Mouse (Mus musculus) heart, adult 2 months (tissue): Measurements from ENCODE around the gene Fstl3. TPM values are rescaled to one million over a fixed set of nuclear protein-coding genes. Genes with fewer than 3 reads are reported as not detected.

Experiments used
- DNase-seq, 2 experiments: peaks; one replicate each; pipeline ENCODE4 v3.0.0; 2021
- H3K27ac ChIP-seq: fragments of 200-600 bp; 2 replicates; pipeline ENCODE4 v1.8.1; 2022
- H3K27me3 ChIP-seq: fragments of 200-500 bp; 2 replicates; pipeline ENCODE4 v1.6.1; 2012; ENCODE audit warnings: mild to moderate bottlenecking, low read length, inconsistent platforms, mixed read lengths; ENCODE audit not compliant: control insufficient read depth, insufficient read depth
- H3K36me3 ChIP-seq: fragments of 200-500 bp; 2 replicates; pipeline ENCODE4 v1.6.1; 2012; ENCODE audit warnings: low read length, inconsistent platforms; ENCODE audit not compliant: control insufficient read depth, insufficient read depth
- H3K4me1 ChIP-seq: fragments of 200-500 bp; 2 replicates; pipeline ENCODE4 v1.6.1; 2011; ENCODE audit warnings: low read length; ENCODE audit not compliant: control insufficient read depth, insufficient read depth
- H3K4me3 ChIP-seq: fragments of 200-600 bp; 2 replicates; pipeline ENCODE4 v1.8.1; 2022
- H3K79me2 ChIP-seq: fragments of 200-500 bp; replicated peaks from 2 replicates; pipeline ENCODE4 v1.6.1; 2012; ENCODE audit warnings: mild to moderate bottlenecking, inconsistent platforms, low read length, moderate library complexity, mixed read lengths; ENCODE audit not compliant: control insufficient read depth, insufficient read depth
- H3K9ac ChIP-seq: fragments of 200-500 bp; 2 replicates; pipeline ENCODE4 v1.6.1; 2012; ENCODE audit warnings: low read depth, mild to moderate bottlenecking, control low read depth, inconsistent platforms, low read length, mixed read lengths
- CTCF ChIP-seq: fragments of 200-600 bp; IDR thresholded peaks from 2 replicates; pipeline ENCODE4 v1.8.1; 2022; ENCODE audit warnings: antibody characterized with exemption, mild to moderate bottlenecking, moderate library complexity
- EP300 ChIP-seq: fragments of 200-500 bp; IDR thresholded peaks from 2 replicates; pipeline ENCODE4 v1.6.1; 2011; ENCODE audit warnings: low read depth, low read length, control low read depth; ENCODE audit not compliant: insufficient read depth
- POLR2A ChIP-seq: fragments of 200-500 bp; IDR thresholded peaks from 2 replicates; pipeline ENCODE4 v1.6.1; 2011; ENCODE audit warnings: mild to moderate bottlenecking, low read depth, low read length, control low read depth; ENCODE audit not compliant: insufficient read depth
- WGBS: fragments of 180-500 bp; shearing (Covaris S2); methylation state at CpG from one replicate; pipeline ENCODE4 v1.1.7; 2018; 5-methylcytosine and 5-hydroxymethylcytosine counted together
- intact Hi-C: fragments of 180-260 bp; cut with DNase I; formaldehyde crosslinking; loops from one replicate; pipeline ENCODE4 v1.15.1; 2025
- polyA plus RNA-seq: library from polyadenylated mRNA; depleted of rRNA; stranded (reverse); fragments of >200 nt; gene quantifications from 2 replicates; pipeline ENCODE4 v1.2.3, GENCODE M21; 2012
- total RNA-seq, 2 experiments: library from RNA; stranded (reverse); gene quantifications; 2 replicates each; pipeline ENCODE4 v1.2.3; 2021

Gene Fstl3
- total and polyA plus RNA-seq, 3 experiments, result 3.8 to 11.9 (median 4.7) TPM

- H3K27ac ChIP-seq, result no peak overlapping the region; the same call in 1 of the 2 replicates
- no peaks in the 10 kb centered on the region for H3K36me3 ChIP-seq
- intact Hi-C loops, result loop anchor here (5.0 kb wide), 2 partner anchors 37 to 73 kb away; no protein-coding TSS in a partner anchor
- H3K9ac ChIP-seq, result peak overlapping the region; percentile 25; the same call in 1 of the 2 replicates
- whole genome bisulfite sequencing, result 3% methylated on average over 13 of the region's 13 CpGs
- DNase-seq, result no peak
- peak overlapping the region; percentile 49 for H3K4me3 ChIP-seq
- H3K27me3 ChIP-seq, result no peaks in the 10 kb centered on the region
- H3K4me1 ChIP-seq, result peaks cover 4% of the 10 kb centered on the region
- TF ChIP-seq EP300 (no peak), CTCF (no peak), POLR2A (no peak)
- no peaks in the 10 kb centered on the region for H3K79me2 ChIP-seq
Measured at GRCm38 (mm10) chr10:79780664-79781015, 3.6 kb downstream of the Fstl3 start.

GRCm38 (mm10) chr10:79781139-79781538, 4.1 kb downstream of the Fstl3 start:
- Histone ChIP-seq H3K79me2 (no peaks in the 10 kb centered on the region), H3K9ac (no peak overlapping the region), H3K27ac (no peak overlapping the region), H3K4me3 (no peak overlapping the region), H3K4me1 (peaks cover 4% of the 10 kb centered on the region), H3K27me3 (no peaks in the 10 kb centered on the region), H3K36me3 (no peaks in the 10 kb centered on the region)
- WGBS, result 49% methylated on average over 21 of the region's 21 CpGs
- peak in 1 of 2 experiments; percentile 21 for DNase-seq
- intact Hi-C loops, result loop anchor here (5.0 kb wide), 2 partner anchors 36 to 74 kb away; no protein-coding TSS in a partner anchor
- no peak for TF ChIP-seq EP300
- no peak for TF ChIP-seq CTCF
- no peak for TF ChIP-seq POLR2A

GRCm38 (mm10) chr10:79781956-79782355, 4.9 kb downstream of the Fstl3 start:
- no peaks in the 10 kb centered on the region for H3K27me3 ChIP-seq

GRCm38 (mm10) chr10:79783050-79783449, 6.0 kb downstream of the Fstl3 start:
- intact Hi-C loops, result loop anchor here (5.0 kb wide), 2 partner anchors 34 to 76 kb away; no protein-coding TSS in a partner anchor
- no peak overlapping the region for H3K9ac ChIP-seq
- H3K4me3 ChIP-seq, result no peak overlapping the region
- H3K4me1 ChIP-seq, result peaks cover 4% of the 10 kb centered on the region
- H3K27me3 ChIP-seq, result no peaks in the 10 kb centered on the region
- DNase-seq, result no peak
- TF ChIP-seq EP300 (no peak), CTCF (peak; percentile 56)
- H3K79me2 ChIP-seq, result no peaks in the 10 kb centered on the region
- H3K27ac ChIP-seq, result no peak overlapping the region
- no peaks in the 10 kb centered on the region for H3K36me3 ChIP-seq
- 53% methylated on average over 7 of the region's 7 CpGs for WGBS

More at GRCm38 (mm10) chr10:79781956-79782355, 4.9 kb downstream of the Fstl3 start:
- intact Hi-C loops, result loop anchor here (5.0 kb wide), 2 partner anchors 35 to 75 kb away; no protein-coding TSS in a partner anchor
- H3K27ac ChIP-seq, result no peak overlapping the region
- H3K4me3 ChIP-seq, result no peak overlapping the region
- no peak for DNase-seq
- peaks cover 4% of the 10 kb centered on the region for H3K4me1 ChIP-seq
- no peak overlapping the region for H3K9ac ChIP-seq
- H3K36me3 ChIP-seq, result no peaks in the 10 kb centered on the region
- TF ChIP-seq POLR2A (no peak), EP300 (no peak), CTCF (no peak)
- no peaks in the 10 kb centered on the region for H3K79me2 ChIP-seq
- WGBS, result 79% methylated on average over 5 of the region's 5 CpGs

DNA sequence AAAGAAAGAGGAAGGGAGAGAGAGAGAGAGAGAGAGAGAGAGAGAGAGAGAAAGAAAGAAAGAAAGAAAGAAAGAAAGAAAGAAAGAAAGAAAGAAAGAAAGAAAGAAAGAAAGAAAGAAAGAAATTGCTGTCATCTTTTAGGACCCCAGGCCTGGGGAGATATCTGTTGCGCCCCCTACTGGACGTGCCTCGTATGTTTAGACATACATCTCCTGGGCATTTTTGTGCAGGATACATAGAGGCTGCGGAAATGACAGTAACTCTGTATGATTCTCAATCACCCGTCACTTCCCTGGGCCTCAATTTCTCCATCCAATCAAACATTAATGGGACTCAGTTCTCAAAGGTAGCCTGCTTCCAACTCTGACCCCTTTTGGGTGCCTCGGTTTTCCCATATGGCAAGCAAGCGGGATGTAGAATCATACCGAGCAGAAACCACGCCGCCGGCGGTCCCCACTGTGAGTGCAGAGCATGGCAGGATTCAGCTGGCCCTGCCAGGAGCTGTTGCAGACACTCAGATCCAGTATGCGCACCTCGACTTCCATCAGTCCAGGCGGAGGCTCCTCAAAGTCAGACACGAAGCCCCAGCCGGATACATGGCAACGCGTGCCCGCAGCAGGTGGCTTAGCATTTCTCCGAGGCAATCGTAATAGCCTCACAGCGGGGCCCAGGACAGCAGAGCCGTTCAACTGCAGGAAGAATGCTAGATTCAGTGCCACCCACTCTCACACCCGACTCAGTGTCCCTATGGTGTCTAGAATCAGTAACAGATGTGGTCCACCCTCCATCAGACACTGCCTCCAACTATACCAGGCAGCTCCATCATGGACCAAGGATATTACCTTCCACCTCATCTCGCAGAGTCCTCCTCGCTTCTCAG, 7.1 kb downstream of the Fstl3 start:
- no peak for DNase-seq
- Histone ChIP-seq H3K4me1 (peaks cover 4% of the 10 kb centered on the region), H3K27me3 (no peaks in the 10 kb centered on the region), H3K36me3 (no peaks in the 10 kb centered on the region), H3K27ac (no peak overlapping the region), H3K4me3 (no peak overlapping the region), H3K79me2 (no peaks in the 10 kb centered on the region), H3K9ac (no peak overlapping the region)
- TF ChIP-seq CTCF (peak; percentile 66), EP300 (no peak), POLR2A (no peak)
- 52% methylated on average over 27 of the region's 27 CpGs for WGBS
- intact Hi-C loops, result loop anchor here (5.0 kb wide), 2 partner anchors 33 to 77 kb away; no protein-coding TSS in a partner anchor
